Mouse (Mus musculus) left cerebral cortex, postnatal 4 days (tissue): ENCODE measurements around the gene Cldn13. TPM values are rescaled to one million over a fixed set of nuclear protein-coding genes. Genes with fewer than 3 reads are reported as not detected.

Experiments used
- DNase-seq: peaks from one replicate; pipeline ENCODE4 v3.0.0-alpha.2; 2022
- intact Hi-C: fragments of 180-260 bp; cut with DNase I; formaldehyde crosslinking; loops from one replicate; pipeline ENCODE4 v1.15.1; 2025
- total RNA-seq, 2 experiments: library from RNA; stranded (reverse); gene quantifications; 2 replicates each; pipeline ENCODE4 v1.2.3; 2021

Cldn13 gene
- total RNA-seq, 2 experiments from 2014 or later = not detected

DNA sequence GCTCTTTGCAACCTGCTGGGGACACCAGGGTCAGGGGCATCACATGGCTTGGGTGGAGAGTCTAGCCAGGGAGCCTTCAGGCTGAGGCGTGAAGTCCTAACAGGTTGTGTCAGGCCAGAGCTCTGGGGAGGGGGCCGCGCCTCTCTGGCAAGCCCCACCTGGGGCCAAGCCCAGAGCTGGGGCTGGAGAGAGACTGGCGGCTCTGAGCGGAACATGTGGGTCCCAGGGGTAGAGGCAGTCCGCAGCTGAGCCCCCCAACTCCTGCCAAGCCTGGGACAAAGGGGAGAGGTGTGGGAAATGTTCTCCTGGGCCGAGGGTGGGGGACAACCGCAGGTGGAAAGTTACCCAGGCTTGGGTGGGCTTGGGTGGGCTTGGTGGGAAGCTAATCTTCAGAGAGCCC, 18.4 kb downstream of the Cldn13 start:
- intact Hi-C loops = no loop called here
- DNase-seq = peak; percentile 53

DNA sequence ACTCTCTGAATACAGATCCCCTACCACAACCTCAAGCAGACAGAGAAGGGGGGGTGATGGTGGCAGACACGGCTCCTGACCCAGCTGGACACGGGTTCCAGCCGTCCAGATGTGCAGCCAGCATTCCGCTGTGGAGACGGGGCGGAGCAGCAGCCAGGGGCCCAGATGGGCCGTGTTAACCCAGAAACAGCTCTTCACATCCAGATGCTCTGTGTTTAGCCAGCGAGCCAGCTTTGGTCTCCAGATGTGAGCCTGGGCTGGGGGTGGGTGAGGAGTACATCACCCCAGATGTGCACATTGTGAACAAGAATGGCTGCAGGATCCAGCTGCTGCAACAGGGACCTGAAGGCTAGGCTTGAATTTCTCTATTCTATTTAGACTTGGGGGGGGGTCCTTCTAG, 20.0 kb downstream of the Cldn13 start:
- no peak for DNase-seq
- intact Hi-C loops = no loop called here

DNA sequence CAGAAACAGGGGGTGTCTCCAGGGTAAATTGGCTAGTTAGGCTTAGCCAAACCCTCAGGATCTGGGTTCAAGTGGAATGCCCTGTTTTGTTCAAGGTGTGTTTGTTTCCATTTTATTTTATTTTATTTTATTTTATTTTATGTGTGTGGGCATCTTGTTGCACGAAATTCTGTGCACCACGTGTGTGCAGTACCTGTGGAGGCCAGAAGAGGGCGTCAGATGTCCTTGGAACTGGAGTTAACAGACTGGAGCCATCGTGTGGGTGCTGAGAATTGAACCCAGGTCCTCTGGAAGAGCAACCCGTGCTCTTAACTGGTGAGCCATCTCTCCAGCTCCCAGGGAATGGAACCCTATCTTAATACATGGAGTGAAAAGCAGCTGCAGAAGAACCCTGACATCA, 22.6 kb downstream of the Cldn13 start:
- no peak for DNase-seq
- intact Hi-C loops = no loop called here

DNA sequence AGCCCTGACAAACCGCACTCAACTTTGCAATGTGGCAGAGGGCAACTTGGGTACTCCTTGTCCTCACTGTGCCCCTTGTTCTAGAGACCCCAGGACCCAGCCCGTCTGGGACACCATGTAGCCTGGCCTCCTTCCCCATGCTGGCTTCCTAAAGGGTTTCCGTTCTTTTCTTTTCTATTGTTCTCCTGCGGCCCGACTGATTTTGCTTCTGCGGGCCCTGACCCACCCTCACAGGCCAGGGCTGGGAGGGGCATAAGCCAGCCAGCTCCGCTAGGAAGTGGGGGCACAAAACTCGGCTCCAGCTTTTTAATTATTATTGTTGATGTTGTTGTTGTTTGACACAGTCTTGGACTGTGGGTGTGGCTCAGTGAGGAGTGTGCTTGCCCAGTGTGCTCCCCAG, 23.8 kb downstream of the Cldn13 start:
- intact Hi-C loops = no loop called here
- DNase-seq = no peak

DNA sequence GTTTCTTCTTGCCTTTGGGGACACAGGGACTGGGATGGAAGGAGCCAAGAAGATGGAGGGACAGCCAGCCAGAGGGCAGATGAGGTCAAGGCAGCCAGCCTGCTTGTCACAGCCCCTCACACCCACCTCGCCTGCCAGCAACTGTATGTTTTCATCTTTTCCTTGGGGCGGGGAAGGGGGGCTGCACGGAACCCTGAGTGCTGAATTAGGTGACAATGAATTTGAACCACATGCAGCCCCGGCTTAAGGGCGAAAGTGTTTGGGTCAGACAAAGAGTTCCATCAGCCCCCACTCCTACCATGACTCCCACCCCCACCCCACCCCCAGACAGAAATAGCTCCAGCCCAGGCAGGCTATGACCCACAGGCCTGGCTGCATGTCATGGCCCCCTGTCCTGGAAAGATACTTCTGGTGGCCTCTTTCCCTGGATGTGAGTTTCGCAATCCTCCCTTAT, 24.7 kb downstream of the Cldn13 start:
- DNase-seq = no peak
- intact Hi-C loops = no loop called here

DNA sequence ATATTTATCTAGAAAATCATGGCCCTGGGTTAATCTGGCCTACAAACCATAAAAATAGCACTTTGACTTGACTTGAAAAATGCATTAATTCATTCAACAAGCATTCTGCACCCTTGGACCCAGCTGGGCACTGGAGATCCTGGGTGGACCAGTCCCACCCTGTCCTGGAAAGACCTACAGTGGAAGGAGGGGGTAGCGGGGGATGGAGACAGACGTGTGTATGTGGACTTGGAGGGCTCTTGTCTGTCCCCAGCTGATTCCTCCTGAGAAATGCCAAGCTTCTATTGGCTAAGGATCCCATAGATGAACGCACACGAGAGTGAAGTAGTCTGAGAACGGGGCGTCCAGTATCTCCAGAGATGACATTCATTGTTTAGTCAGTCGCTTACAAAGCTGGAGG, 26.8 kb downstream of the Cldn13 start:
- intact Hi-C loops = no loop called here
- no peak for DNase-seq

DNA sequence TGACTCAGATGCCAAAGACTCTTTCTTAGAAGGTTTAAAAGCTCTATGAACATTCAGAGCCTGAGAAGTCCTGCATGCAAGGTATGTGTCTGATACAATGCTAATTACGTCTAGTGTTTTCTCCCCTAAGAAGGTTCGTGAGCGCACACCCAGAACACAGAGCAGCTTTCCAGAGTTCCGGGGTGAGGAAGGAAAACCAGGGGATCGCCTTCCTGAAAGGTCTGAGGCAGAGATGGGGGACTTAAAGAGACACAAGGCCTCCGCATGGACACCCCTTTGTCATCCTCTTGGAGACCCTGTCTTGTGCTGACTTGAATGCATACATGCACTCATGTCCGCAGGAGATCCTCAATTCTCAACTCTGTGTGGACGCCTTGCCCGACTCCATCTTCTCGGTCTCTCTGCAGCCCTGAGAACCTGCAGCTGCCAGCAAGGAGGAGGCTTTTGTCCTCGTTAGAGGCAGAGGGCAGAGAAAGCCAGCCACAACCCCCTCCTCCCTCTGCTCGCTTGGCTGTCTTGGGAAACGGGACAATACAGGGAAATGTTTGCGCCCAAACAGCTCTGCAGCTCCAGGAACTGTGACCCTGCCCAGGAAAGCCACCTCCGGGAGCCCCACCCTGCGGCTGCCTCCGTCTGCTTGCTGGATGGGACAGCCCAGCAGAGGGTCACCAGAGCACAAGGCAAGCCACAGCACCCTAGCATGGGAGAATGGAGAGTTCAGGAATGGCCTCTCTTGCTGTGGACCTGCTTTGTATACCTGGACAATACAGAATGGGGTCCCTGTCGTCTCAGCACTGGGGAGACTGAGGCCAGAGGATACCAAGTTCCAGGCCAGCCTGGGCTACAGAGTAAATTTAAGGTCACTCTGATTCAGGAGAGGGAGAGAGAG, 27.6 kb downstream of the Cldn13 start:
- intact Hi-C loops = no loop called here
- no peak for DNase-seq

DNA sequence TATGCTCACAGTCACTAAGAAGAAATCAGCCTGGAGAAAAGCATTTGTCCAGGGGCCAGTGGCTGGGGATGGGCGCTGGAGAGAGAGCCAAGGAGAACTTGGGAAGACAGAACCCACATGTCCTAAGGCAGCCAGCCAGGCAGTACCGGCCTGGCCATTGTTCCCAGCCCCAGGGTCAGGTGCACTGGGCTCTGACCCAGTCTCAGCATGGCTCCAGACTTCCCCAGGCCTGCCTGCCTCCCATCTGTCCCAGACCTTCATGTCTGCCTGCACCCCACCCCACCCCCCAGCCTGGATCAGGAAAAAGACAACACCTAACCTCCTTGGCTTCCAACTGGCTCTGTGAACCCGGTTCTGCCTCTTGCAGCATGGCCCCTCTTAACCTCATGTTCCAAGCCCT, 32.2 kb downstream of the Cldn13 start:
- DNase-seq = peak; percentile 80
- intact Hi-C loops = no loop called here

DNA sequence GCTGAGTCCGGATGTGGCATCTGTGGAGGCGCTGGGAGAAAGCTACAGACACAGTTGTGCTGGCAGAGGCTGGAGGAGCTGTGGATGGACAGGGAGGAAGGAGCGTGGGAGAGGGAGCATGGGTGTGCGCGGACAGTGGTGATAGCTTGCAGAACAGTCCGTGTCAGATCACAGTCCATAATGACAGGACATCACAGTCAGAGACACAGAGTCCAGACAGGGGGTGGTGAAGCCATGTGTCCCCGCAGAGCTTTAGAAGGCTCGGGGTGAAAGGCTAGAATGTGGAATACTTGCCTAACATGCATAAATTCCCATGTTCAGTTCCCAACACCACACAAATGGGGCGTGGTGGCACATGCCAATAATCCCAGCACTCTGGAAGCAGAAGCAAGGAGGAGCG, 38.5 kb downstream of the Cldn13 start:
- no peak for DNase-seq
- intact Hi-C loops = no loop called here

DNA sequence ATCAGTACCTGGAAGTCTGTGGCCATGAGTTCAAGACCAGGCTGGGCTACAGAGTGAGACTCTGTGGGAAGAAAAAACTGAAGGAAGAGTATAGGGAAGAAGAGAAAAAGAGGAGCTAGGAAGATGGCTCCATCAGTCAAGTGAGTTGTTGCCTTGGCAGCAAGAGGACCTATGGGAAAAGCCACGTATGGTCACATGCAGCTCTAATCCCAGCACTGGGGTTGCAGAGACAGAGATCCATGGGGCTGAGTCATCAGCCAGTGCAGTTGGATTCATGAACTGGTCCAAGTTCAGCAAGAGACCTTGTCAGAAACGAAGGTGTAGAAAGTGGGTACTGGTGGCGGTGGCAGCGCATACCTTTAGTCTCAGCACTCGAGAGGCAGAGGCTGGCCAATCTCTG, 40.1 kb downstream of the Cldn13 start:
- intact Hi-C loops = no loop called here

DNA sequence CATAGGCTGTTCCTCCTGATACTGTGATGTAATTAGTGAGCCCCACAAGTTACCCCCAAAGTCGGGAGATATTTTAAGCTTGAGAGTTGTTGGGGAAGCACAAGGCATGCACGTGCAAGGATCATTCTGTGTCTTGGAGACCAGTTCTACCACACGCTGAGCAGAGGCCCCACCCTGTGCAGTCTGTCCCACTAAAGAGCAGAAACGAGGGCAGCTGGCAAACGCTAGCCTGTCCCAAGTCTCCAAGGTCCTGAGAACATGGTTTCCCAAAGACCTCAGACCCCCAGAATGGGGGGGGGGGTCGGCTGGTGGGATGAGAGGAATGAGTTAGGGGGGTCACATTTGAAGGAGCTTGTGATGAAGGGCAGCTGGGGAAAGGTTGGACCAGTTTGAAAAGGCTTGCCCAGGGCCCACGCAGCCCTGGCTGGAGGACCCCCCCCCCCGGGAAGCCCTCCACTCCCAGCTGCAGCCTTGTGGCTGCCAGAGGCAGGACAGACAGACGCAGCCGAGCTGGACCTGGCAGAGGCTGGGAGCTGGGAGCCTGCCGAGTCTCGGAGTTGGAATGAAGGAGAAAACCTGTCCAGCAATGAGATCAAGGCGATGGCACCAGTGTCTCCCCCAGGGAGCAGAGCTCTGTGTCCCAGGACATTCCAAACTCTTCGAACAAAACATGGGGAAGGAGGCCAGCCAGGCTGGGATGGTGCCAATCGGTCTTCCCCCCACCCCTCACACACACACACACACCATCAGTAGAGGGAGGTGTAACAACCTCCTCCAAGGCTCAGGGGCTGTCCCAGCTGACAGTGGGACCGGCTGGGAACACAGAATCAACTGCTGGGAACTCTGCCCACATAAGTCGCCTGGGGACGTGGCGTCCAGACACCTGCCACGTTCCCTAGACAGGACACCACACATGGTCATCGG, 41.1 kb downstream of the Cldn13 start:
- DNase-seq = peak; percentile 92
- intact Hi-C loops = no loop called here

More for the DNA sequence above, 40.1 kb downstream of the Cldn13 start:
- no peak for DNase-seq

DNA sequence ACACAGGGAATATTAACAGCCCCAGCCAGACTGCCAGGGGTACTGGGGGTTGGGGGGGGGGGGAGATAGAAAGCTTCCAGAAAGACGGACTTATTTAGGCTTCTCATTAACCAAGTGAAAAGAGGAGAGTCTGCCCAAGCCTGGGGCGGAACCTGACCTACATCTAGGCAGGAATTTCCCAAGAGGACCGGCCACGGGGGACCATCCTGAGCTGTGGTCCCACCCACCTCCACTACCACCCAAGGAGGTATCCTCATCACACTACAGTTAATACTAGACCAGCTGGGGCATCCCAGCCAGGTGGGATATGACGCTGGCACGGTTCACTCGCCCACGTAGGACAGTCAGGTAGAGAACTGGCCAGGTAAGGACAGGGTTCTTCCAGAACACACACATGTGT, 42.3 kb downstream of the Cldn13 start:
- intact Hi-C loops = no loop called here
- DNase-seq = no peak

DNA sequence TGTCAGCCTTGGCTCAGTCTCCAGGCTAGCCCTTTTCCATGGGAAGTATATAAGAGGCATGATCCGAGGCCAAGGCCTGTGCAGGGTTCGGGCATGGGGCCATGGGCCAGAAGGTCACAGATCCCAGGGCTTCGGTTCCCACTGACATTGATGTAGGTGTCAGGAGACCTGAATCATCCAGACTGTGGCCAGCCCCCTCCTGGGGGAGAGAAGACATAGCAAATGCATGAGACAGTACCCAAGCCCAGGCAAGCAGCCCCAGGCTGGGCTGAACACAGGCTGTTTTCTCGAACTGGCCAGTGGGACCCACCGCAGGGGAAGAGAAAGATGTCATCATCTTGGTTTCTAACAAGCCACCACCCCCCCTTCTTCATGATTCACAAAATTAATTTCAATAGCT, 42.7 kb downstream of the Cldn13 start:
- intact Hi-C loops = no loop called here
- DNase-seq = peak; percentile 40

DNA sequence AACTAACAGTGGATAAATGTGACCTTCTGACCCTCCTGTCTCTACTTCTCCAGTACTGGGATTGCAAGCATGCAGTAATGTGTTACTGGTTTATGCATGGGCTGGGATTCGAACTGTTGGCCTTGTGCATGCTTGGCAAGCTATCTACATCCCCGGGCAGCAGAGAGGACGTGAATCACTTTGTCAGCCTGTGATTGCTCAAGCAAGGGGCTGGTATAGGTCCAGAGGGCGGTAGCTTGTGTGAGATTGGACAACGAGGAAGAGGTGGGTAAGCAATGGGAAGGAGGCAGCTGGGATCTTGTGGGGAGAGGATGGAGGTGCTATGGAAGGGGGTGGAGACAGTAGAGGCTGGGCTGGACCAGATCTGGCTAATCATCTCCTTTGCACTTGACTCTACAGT, 46.8 kb downstream of the Cldn13 start:
- intact Hi-C loops = no loop called here

DNA sequence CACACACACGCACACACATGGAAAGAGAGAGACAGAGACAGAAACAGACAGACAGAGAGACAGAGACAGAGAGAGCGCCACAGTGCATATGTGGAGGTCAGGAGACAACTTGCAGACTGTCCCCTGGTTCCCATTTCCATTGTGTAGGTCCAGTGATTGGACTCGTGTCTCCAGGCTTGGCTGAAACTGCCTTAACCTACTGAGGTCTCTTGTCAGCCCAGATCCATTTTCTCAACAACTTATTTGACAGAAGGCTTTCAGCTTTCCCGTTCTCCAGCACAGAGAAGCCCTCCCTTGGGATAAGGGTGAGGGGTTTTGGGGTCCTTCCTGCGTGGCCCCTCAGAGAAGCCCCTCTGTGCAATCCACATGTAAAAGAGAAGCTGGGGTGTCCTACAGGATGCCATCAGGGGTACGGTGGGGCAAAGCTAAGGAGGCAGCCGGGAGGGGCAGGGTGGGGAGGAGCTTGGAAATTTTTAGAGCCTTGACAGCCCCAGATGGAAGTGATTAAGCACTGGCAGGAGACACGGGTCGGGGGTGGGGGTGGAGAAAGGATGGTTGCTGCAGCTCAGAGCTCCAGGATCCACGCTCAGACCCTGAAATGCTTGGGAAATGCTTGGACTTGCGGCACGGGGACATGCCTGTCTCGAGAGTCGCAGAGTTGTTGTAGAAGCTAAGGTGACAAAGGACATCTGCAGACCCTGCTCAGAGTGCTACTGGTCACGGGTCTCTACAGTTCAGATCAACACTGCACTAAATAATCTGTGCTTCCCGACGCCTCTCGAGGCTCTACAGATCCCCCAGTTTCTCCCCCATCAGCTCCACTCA, 47.8 kb downstream of the Cldn13 start:
- intact Hi-C loops = no loop called here

More for the DNA sequence above, 46.8 kb downstream of the Cldn13 start:
- DNase-seq = no peak

DNA sequence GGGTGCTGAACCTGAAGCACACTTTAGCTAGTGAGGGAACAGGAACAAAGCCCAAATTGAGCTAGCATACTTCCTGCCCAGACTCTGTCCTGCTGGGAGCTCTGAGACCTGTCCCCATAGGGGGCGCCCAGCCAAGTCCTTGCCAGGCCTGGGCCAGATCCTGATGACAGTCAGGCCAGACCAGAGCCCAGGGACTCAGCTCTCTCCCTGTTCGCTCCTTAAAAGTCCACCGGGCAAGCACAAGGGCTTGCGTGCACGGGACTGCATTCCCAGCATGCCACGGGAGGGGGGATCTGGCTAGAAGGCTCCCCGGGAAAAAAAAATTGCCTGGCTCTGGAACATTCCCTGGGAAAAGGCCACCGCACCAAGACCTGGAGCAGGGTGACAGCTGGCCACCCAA, 50.2 kb downstream of the Cldn13 start:
- peak; percentile 68 for DNase-seq
- intact Hi-C loops = no loop called here

More for the DNA sequence above, 47.8 kb downstream of the Cldn13 start:
- no peak for DNase-seq

Other genes starting within 250 kb of the Cldn13 start
- gene Limk1, start 226.9 kb downstream of the Cldn13 start, total RNA-seq = 10 to 100 TPM; 68.6 to 74.2 TPM
- gene Eln, start 168.2 kb downstream of the Cldn13 start, total RNA-seq = 10 to 100 TPM; 44.9 to 47.6 TPM
- not detected for gene Tmem270, start 8.8 kb downstream of the Cldn13 start, total RNA-seq
- 1 to 10 TPM; 6.4 to 7.2 TPM for gene Mettl27, start 16.8 kb upstream of the Cldn13 start, total RNA-seq
- under 1 TPM in 1 of 2 experiments, not detected in 1; 0.18 TPM for gene Cldn4, start 31.4 kb upstream of the Cldn13 start, total RNA-seq
- 1 to 10 TPM; 6.2 to 6.4 TPM for gene Cldn3, start 70.7 kb upstream of the Cldn13 start, total RNA-seq
- gene Abhd11, start 93.6 kb upstream of the Cldn13 start, total RNA-seq = 10 to 100 TPM; 56.6 to 60.8 TPM
- gene Stx1a, start 108.0 kb upstream of the Cldn13 start, total RNA-seq = 100 to 1,000 TPM; 261 to 264 TPM
- gene Dnajc30, start 148.7 kb upstream of the Cldn13 start, total RNA-seq = 10 to 100 TPM; 27.4 to 30.1 TPM
- 10 to 100 TPM; 51.7 to 52.1 TPM for gene Bud23, start 149.4 kb upstream of the Cldn13 start, total RNA-seq
- 10 to 100 TPM; 46.1 TPM for gene Vps37d, start 162.7 kb upstream of the Cldn13 start, total RNA-seq
- 1 to 10 TPM; 1.6 to 2.4 TPM for gene Mlxipl, start 174.4 kb upstream of the Cldn13 start, total RNA-seq
- 10 to 100 TPM; 18.9 to 21.8 TPM for gene Tbl2, start 234.1 kb upstream of the Cldn13 start, total RNA-seq